Mouse (Mus musculus): ENCODE measurements around the gene Arhgap10.

Arhgap10 gene

DNA sequence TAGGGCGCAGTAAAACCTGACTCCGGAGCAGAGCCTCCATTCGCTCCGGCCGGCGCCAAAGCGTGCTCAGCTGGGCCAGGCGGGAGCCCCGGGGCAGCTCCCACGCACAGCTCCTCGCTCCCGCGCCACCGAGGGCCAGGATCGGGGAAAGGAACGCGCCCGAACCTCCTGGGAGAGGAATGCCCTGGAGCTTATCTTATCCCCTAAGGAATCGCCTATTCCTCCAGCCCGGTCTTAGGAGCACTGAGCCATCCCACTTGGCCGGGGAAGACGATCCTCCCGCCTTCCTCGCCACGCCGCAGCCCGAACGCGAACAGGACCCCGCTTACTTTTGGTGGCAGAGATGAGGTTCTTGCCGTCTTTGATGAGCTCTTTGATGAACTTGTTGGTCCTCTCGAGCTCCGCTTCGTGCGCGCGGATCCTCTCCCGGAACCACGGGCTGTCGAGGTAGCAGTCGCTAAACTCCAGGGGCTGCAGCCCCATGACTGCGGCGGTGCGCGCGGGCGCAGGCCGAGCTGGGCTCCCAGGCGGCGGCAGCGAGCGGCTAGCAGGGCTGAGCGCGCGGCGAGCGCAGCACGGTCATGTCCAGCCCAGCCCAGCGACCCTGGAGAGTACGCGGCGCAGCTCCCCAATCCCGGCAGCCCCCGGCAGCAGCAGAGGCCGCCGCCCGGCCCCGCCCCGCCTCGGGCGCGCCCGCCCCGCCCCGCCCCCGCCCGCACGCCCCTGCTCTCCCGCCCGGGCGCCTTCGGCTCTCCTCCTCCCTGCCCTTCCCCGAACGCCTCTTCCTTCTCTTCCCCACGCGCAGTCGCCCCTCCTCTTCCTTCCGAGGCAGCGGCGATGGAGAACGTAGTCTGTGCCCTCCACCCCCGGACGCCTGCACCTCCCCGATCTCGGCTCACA lies at the start of gene Arhgap10:
Gene Arhgap10, minus strand, starts transcription at position 653 of the 900 bp plus-strand sequence.
- ATAC-seq (ENCODE audit: low TSS enrichment) = peak; percentile 35

DNA sequence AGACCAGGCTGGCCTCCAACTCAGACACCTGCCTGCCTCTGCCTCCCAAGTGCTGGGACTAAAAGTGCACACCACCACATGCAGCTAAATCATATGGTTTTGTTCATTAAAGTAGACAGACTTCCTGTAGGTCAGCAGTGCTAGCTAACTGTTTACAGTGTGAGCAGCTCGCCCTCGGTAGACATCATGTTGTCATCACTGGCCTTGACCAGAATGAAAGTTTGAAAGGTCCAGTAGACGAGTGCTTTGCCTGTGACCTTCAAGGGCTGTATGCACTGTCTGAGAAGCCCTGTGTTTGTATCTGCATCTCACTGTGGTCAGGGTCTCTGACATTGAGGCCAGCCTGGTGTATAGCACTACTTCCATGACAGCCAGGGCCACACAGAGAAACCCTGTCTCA lies 43.7 kb upstream of the Arhgap10 start:
- ATAC-seq (ENCODE audit: low TSS enrichment) = no peak

DNA sequence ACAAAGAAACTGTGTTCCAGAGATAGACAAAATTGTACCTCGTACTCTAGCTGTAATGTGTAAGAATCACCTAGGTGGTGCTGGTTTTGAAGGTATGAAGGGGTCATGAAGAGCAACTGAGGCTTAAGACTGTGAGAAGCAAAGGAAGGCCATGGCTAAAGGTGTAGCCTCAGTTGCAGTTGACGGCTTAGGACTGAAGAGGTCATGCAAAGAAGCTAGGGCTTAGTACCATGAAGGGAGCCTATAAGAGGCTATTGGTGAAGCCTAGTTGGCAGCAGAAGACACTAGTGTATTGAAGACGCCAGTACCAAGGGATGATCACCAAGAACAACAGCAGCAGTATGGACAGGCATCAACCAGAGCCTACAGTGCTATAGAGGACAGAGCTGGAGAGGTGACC lies 34.7 kb upstream of the Arhgap10 start:
- ATAC-seq (ENCODE audit: low TSS enrichment) = no peak

DNA sequence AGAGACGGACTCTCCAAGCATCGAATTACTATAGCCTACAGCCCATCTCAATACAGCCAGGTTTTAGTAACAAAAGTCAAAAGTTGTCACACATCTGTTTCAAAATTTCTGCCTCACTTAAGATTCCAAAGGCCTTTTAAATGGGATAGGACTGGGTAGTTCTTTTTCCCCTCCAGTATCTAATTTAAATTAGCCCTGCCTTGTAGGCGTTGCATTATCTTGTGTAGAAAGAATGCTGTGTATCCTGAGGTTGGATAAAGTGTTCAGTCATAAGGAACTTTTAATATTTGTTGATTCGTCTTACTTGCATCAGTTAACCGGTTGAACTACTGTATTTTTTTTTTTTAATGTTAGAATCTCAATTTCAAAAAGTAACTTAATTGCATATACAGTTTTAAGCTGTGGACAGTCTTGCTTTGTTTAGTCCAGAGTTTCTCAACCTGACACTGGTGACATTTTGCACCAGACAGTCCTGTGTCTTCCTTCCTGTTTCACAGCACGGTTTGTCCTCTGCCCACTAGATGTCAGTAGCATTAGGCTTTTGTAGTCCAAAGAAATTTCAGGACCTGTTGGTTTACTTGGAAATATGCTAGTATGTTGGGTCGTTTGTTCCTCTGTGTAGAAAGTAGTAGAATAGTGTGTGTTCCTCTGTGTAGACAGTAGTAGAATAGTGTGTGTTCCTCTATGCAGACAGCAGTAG lies 32.3 kb upstream of the Arhgap10 start:
- peak; percentile 50 for ATAC-seq (ENCODE audit: low TSS enrichment)

DNA sequence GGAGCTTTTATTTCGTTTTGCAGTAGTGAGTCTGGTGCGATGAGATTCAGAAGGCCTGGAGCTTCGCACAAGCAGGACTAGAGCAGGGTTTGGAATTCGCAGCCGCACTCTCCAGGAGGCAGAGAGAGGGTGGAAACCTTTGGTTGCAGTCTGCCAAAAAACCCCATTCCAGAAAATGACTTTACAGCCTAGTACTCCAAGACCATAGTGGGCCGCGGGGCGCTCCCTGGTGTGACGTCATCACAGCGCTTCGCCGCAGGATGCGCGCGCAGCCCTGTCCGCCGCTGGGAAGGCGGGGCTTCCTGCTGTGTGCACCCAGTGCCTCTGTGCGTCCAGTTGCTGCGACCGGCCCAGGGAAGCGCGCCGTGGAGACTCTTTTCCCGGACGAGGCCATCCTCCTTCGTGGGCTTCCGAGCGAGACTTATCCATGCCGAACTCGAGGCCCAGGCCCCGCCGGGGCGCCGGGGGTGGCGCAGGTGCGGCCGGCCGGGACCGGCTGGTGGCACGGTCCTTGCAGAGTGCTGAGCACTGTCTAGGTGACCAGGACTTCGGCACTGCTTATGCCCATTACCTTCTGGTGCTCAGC lies 31.5 kb upstream of the Arhgap10 start, which contains the start of gene Prmt9:
Gene Prmt9, plus strand, starts transcription at position 277 of the 586 bp plus-strand sequence.
- ATAC-seq (ENCODE audit: low TSS enrichment) = peak; percentile 98

DNA sequence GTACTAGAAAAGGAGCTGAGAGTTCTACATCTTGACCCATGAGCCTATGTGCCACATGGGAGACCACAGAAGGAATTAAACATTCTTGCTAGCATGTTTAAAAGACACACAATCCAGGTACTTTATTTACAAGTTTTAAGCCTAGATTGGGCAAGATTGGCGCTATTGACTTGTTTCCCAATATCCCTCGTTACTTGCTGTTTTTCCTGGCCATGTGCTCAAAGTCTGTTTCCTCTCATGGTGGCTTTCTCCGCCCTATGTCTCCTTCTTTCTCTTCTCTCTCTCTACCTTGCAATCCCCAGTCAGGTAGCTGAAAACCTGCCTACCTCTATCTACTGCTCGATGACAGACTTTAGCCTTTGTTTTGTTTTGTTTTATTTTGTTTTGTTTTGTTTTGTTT lies 27.9 kb upstream of the Arhgap10 start:
- no peak for ATAC-seq (ENCODE audit: low TSS enrichment)

DNA sequence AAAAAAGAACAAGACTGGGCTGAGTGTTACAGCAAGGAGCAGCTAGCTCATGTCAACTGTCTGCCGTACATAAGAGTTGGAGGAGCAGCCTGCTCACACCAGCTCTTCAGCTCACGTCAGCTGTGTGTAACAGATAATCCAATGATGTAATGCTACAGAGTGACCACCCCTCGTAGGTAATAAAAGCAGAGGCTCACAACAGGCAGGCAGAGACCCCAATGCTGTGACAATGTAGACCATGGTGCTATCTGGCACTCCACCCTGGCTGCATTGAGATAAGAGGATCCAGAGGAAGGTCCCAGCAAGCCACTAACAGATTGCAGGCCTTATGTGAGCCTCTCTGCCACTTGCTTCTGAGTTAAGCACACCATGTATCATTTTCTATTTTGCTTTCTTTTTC lies 26.7 kb upstream of the Arhgap10 start:
- no peak for ATAC-seq (ENCODE audit: low TSS enrichment)

DNA sequence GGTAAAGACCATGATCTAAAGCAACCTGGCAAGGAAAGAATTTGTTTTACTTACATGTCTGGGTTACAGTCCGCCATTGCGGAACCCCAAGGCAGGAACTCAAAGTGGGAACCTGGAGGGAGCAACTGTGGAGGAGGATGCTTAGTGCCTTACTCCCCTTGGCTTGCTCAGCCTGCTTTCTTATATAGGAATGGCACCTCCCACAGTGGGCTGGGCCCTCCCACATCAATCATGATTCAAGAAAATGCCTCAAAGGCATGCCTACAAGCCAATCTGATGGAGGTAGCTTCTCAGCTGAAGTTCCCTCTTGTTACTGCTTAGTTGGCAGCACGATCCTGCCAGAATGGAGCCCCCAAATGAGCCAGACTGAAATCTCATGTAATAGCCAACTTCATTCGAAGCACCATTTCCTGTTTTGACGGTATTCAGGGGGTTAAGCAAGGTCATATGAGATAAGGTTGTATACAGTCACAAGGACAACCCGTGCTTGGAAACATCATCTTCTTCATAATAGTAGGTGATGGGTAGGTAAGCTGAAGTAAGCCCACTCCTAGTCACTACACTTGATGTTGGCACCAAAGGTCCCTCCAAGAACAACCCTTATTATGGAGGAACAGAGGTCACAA lies 25.5 kb upstream of the Arhgap10 start:
- ATAC-seq (ENCODE audit: low TSS enrichment) = no peak

DNA sequence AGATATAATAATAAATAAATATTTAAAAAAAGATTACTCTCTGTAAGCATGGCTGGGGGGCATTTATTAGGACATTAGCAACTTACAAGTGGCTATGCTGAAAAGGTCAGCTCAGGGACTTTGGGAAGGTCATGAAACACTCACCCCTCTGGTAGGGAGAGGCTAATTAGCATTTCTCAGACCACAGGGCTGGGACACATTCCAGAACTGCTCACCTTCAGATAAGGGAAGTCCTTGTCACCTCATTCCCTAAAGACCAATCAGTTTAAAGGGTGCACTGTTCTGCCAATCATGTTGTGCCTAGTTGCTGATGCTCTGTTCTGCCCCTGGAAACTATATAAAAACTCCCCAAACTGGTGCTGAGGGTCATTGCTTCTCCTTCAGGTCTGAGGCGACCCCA lies 20.5 kb upstream of the Arhgap10 start:
- no peak for ATAC-seq (ENCODE audit: low TSS enrichment)

DNA sequence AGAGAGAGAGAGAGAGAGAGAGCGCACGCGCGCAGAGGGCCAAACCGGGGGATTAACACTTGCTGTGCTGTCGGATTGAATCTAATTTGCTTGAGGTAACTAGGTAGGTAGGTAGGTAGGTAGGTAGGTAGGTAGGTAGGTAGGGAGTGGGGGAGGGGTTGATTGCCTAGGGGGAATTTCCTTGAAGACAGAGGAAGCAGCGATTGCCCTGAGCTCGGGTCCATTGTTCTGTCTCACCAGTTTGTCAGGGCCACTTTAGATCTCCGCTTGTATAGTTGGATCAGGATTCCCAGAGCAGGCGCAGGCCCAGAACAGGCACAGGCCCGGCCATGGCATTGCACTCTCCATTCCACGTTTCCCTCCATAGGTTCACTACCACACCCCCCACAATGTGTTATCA lies 19.1 kb upstream of the Arhgap10 start:
- ATAC-seq (ENCODE audit: low TSS enrichment) = no peak

DNA sequence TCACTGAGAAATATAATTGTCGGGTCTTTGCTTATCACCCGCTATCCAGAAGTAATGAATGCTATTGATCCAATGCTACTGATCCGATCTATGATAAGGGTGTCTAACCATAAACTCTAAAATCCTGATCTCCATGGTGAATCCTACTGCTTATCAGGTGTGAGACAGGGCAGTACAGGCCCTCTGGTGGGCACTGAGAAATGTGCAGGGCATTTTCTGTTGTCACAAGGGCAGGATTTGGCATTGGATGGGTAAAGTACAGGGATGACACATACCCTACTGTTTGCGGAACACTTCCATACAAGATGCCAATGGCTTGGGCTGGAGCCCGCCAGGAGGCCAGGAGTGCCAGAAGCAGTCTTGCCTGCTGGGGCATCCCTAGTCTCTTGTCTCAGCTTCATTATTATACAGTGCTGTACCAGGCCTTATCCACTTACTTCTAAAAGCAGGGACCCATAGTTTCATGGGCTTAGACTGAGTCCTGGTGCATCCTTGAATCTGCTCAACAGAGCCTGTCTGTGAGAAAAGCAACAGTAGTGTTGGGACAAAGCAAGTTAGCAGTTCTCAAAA lies 17.4 kb upstream of the Arhgap10 start:
- ATAC-seq (ENCODE audit: low TSS enrichment) = peak; percentile 92

DNA sequence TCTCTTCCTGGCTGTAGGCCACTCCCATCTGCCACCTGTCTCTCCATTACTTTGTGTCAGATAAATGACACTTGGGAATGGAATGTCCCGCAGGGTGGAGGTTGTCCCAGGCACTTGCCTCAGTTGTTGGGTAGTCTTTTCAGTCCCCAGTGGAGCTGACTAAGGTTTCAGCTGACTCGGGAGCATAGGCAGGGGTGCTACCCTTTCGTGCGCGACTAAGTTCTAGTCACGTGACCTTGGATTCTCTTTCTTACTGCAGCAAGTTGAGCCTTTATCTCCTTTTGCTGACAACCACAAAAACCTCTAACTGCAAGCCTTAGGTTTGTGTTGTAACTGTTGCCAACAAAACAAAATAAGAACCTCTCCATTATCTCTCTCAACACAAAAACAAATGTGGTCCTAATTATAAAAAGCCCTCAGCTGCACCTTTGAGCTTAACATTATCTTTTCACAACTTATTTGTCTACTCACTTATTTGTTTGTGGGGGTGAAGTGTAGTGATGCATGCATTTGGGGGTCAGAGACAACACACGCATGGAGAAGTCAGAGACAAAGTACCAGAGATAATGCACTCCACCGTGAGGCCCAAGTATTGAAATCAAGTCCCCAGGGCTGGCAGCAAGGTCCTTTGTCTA lies 16.7 kb upstream of the Arhgap10 start:
- no peak for ATAC-seq (ENCODE audit: low TSS enrichment)

DNA sequence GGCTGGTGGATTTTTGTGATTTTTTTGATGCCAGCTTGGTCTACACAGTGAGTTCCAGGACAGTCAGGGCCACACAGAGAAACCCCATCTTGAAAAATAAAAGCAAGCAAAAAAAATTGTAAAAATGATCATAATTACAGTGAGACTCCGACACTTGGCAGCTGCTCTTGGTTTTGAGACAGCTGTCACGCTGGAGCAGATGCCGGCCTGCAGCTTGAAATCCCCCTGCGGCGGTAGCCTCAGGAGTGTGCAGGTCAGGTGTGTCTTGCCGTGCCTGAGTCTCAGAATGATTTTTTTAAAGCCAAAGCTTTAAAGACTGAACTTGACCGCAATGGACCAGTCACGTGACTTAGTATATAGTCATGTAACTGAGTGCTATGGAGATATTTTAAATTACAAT lies 8.4 kb upstream of the Arhgap10 start:
- no peak for ATAC-seq (ENCODE audit: low TSS enrichment)

DNA sequence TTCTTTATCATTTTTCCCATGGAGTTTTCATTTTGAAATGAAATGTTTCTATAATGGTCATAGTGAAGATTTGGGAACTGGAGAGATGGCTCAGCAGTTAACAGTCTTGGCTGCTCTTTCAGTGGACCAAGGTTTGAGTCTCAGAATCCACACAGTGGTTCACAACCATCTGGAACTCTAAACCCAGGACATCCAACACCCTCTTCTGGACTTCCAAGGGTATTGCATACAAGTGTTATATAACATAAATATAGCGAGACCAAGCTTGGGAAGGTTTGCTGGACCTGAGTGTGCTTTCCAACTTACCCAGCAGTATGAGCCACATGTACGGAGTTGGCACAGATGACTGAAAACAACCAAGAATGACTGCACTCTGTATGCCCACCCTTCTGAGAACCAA lies 7.2 kb upstream of the Arhgap10 start:
- ATAC-seq (ENCODE audit: low TSS enrichment) = no peak

DNA sequence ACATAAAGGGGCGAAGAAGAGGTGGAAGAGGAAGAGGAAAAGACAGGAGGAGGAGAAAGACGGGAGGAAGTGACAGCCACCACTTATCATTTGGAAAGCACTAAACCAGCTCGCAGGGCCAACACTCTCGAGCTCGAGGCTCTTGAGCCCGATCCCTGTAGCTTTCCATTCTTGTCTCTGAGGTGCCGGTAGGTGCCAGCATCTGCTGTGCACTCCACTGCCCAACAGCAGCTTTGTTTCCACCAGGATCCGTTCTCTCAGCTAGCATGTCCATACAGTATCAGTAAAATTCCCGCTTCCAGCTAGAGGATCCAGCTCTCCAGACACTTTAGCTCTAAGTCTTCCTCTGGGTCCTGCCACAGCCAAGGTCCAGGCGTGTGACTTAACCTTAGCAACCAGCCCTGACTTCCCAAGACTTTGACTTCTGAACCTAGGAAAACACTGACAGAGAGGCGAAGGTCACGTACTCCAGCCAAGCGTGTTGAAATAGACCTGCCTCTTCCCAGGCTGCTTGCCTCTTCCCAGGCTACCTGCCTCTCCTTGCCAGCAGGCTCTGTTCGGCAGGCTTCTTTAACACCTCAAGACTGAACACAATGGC lies 6.4 kb upstream of the Arhgap10 start:
- no peak for ATAC-seq (ENCODE audit: low TSS enrichment)

DNA sequence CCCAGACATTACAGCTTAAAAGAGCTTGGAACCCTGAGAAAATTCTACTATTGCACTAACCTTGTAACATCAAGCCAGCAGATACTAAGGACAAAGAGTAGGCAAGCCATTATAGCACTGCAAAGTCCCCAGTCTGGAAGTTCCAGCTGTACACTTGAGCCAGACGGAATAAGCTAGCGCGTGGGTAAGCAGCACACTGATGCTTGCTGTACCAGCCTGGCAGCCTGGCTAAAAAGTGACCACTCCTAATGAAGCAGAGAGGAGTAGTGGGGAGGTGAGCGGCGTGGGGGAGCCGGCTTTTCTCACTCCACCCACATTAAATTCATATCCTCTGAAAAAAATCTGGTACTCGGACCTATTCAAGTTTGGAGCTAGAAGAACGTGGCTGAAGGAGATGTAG lies 5.2 kb upstream of the Arhgap10 start:
- peak; percentile 74 for ATAC-seq (ENCODE audit: low TSS enrichment)

DNA sequence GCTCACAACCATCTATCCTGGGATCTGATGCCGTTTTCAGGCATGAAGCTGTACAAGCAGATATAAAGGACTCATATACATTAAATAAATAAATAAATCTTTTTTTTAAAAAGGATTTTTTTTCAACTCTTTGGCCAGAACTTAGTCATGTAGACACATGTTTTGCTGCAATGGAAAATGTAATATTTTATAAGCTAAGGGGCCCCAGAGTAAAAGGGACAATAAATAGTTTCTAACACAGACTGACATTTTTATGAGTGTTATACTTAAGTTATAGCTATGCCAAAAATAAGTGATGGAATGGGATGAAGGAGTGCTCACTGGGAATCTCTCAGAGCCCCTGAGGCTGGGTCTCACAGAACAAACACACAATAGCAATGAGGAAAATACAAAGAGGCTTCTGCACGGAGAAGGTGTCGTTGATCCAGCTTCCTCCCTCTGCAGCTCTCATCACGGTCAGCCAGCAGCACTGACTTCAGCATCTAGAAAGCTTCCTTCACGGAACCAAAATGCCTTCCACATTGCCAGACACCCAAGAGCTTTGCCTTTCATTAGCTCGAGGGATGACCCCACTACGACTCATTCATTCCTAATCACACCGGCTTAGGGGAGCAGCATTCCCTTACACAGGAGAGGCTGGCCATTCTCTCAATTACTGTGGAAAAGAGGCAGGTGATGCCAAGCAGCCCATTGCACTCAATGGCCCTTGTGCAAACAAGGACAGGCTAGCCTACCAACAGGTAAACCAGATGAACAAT lies 3.5 kb upstream of the Arhgap10 start:
- ATAC-seq (ENCODE audit: low TSS enrichment) = no peak

DNA sequence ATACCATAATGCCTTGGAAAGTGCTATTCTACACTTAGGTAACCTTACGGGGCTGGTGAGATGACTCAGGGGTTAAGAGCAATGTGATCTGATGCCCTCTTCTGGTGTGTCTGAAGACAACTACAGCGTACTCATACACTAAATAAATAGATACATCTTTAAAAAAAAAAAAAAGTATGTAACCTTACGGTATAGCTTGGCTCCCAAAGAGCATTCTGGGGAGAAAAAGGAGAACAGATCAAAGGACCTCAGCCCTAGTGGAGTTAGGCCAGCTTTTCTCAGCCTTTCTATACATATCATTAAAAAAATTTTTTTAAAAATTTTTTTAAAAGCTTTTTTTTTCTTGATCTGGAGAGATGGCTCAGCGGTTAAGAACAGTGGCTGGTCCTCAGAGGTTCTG lies 2.8 kb upstream of the Arhgap10 start:
- ATAC-seq (ENCODE audit: low TSS enrichment) = no peak

DNA sequence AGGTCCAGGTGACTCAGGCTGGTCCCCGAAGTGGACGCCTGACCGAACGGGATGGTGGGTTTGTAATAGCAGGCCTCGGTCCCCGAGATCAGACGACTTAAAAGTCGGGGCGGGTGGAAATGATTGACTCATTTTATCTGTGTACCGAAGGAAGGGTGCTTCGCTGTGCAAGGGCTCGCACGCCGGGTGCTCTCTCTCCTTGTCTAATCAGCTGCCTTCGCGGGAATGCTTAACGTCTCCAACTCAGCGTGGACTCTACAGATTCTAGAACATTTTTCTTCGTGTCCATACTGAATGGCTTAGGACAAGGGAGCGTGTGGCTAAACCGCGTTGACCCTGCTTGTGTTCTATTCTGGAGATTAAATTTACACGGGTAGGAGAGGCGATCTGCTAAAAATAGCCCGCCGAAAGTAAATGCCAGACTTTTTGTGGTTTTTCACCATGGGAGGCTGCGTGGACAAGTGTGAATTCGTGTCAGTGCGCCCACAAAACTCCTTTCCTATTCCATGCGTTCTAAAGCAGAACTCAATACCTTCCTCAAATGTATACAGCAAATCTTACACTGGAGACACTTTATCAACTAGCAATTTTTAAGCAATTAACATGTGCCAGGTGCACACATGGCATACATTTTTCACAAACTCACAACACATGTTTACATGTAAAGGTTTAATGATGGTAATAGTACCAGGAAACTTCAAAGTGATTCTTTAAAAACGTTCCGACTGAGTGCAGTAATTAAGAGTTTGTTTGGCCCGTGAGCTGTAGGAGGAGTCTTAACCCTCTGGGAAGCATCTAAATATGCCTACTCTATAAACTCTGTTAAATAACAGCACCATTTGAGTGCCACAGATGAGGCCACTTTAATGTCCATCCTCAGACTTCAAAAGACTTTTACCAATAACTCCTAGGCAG lies 705 bp upstream of the Arhgap10 start:
- ATAC-seq (ENCODE audit: low TSS enrichment) = peak; percentile 67

Data from frontal cortex, adult (tissue).